In genomic region chr2:35731671-35732449, GRCm38 (mm10) we compare ENCODE assay signal across 8 mouse cellular contexts.
DNase-seq lines count a peak whose midpoint lies in the region; ATAC-seq and TF ChIP-seq lines count a peak whose summit lies in the region.

No protein-coding gene starts in this region.

- TF ChIP-seq CTCF in lung, embryonic 14.5 days (IDR thresholded peaks at IDR 0.05; ENCODE audit: low read depth) = no peak

- no peaks in the 10 kb centered on the region; the same call in 1 of the 2 replicates for H3K4me1 ChIP-seq in lung, embryonic 14.5 days (ENCODE audit: insufficient read depth)
- peaks cover 32% of the 10 kb centered on the region for H3K4me1 ChIP-seq in hindbrain, embryonic 12.5 days
- peaks cover 34% of the 10 kb centered on the region for H3K4me1 ChIP-seq in neural tube, embryonic 15.5 days
- H3K4me1 ChIP-seq in kidney, embryonic 16.5 days (ENCODE audit: insufficient read depth, low read length) = peaks cover 40% of the 10 kb centered on the region

- H3K9me3 ChIP-seq in lung, embryonic 14.5 days (ENCODE audit: low read depth, low read length) = peaks cover 4% of the 10 kb centered on the region; the same call in 1 of the 2 replicates
- no peaks in the 10 kb centered on the region for H3K9me3 ChIP-seq in hindbrain, embryonic 12.5 days (replicated peaks)
- H3K9me3 ChIP-seq in neural tube, embryonic 15.5 days (replicated peaks) = no peaks in the 10 kb centered on the region
- H3K9me3 ChIP-seq in kidney, embryonic 16.5 days (ENCODE audit: low read length) = peaks cover 7% of the 10 kb centered on the region; the same call in 1 of the 2 replicates

- peak; percentile 38 for DNase-seq in lung, embryonic 14.5 days
- no peak for DNase-seq in lung, postnatal 25 days (ENCODE audit: low spot score)
- peak; percentile 19 for DNase-seq in Muller cell, postnatal 12 days (ENCODE audit: inconsistent ontology term)
- no peak for DNase-seq in layer of hippocampus, postnatal 25 days (ENCODE audit: extremely low spot score in 1 of 2, low spot score in 1 of 2)
- no peak for DNase-seq in ovary, postnatal 14 days (ENCODE audit: low spot score)

- ATAC-seq in lung, embryonic 14.5 days (ENCODE audit: insufficient read depth) = peak; percentile 43; the same call in 1 of the 2 replicates
- ATAC-seq in hindbrain, embryonic 12.5 days (ENCODE audit: low FRiP score) = peak; percentile 44; the same call in 1 of the 2 replicates
- no peak for ATAC-seq in neural tube, embryonic 15.5 days (ENCODE audit: low FRiP score)
- ATAC-seq in kidney, embryonic 16.5 days (ENCODE audit: low FRiP score, low TSS enrichment) = no peak

- no peak overlapping the region for H3K4me3 ChIP-seq in lung, embryonic 14.5 days (ENCODE audit: low read depth, low read length)
- no peak overlapping the region for H3K4me3 ChIP-seq in hindbrain, embryonic 12.5 days
- H3K4me3 ChIP-seq in neural tube, embryonic 15.5 days (replicated peaks) = no peak overlapping the region
- H3K4me3 ChIP-seq in kidney, embryonic 16.5 days (ENCODE audit: low read length) = no peak overlapping the region

- no peak overlapping the region for H3K4me2 ChIP-seq in lung, embryonic 14.5 days
- H3K4me2 ChIP-seq in hindbrain, embryonic 12.5 days (replicated peaks) = no peak overlapping the region
- no peak overlapping the region for H3K4me2 ChIP-seq in neural tube, embryonic 15.5 days
- H3K4me2 ChIP-seq in kidney, embryonic 16.5 days (replicated peaks; ENCODE audit: low read depth, low read length) = no peak overlapping the region

- peaks cover 38% of the 10 kb centered on the region for H3K36me3 ChIP-seq in lung, embryonic 14.5 days (ENCODE audit: insufficient read depth)
- peaks cover 34% of the 10 kb centered on the region for H3K36me3 ChIP-seq in hindbrain, embryonic 12.5 days
- peaks cover 19% of the 10 kb centered on the region for H3K36me3 ChIP-seq in neural tube, embryonic 15.5 days
- peaks cover 25% of the 10 kb centered on the region for H3K36me3 ChIP-seq in kidney, embryonic 16.5 days (ENCODE audit: insufficient read depth, low read length)

- no peaks in the 10 kb centered on the region for H3K27me3 ChIP-seq in lung, embryonic 14.5 days (ENCODE audit: insufficient read depth, low read length)
- H3K27me3 ChIP-seq in hindbrain, embryonic 12.5 days = no peaks in the 10 kb centered on the region
- H3K27me3 ChIP-seq in neural tube, embryonic 15.5 days (replicated peaks) = no peaks in the 10 kb centered on the region
- no peaks in the 10 kb centered on the region for H3K27me3 ChIP-seq in kidney, embryonic 16.5 days (ENCODE audit: insufficient read depth, low read length)

- H3K9ac ChIP-seq in lung, embryonic 14.5 days = no peak overlapping the region
- no peak overlapping the region for H3K9ac ChIP-seq in hindbrain, embryonic 12.5 days
- H3K9ac ChIP-seq in neural tube, embryonic 15.5 days (replicated peaks) = no peak overlapping the region
- H3K9ac ChIP-seq in kidney, embryonic 16.5 days (replicated peaks; ENCODE audit: low read length) = no peak overlapping the region

- H3K27ac ChIP-seq in lung, embryonic 14.5 days (ENCODE audit: low read depth) = peak overlapping the region; percentile 18; the same call in 1 of the 2 replicates
- peak overlapping the region; percentile 56 for H3K27ac ChIP-seq in hindbrain, embryonic 12.5 days
- H3K27ac ChIP-seq in neural tube, embryonic 15.5 days (replicated peaks) = peak overlapping the region; percentile 38; the same call in 1 of the 2 replicates
- no peak overlapping the region for H3K27ac ChIP-seq in kidney, embryonic 16.5 days (ENCODE audit: low read length)

- 48% methylated on average over 18 of the region's 18 CpGs for WGBS in lung, embryonic 14.5 days
- 70% methylated on average over 18 of the region's 18 CpGs for WGBS in hindbrain, embryonic 12.5 days
- WGBS in neural tube, embryonic 15.5 days = 48% methylated on average over 18 of the region's 18 CpGs
- WGBS in kidney, embryonic 16.5 days = 56% methylated on average over 18 of the region's 18 CpGs

Comparison
In these comparisons a context has a peak if more than half of its experiments do, and no peak if none do; other contexts are left out.
1. DNase-seq: peak in lung, embryonic 14.5 days (single experiment) and Muller cell, postnatal 12 days (single experiment); none in lung, postnatal 25 days (single experiment), layer of hippocampus, postnatal 25 days (0 of 2) and ovary, postnatal 14 days (single experiment).
2. ATAC-seq: peak in lung, embryonic 14.5 days (single experiment) and hindbrain, embryonic 12.5 days (single experiment); none in neural tube, embryonic 15.5 days (single experiment) and kidney, embryonic 16.5 days (single experiment).